Mouse (Mus musculus) midbrain, embryonic 13.5 days (tissue): Measurements from ENCODE around the gene Tgfb3. TPM values are rescaled to one million over a fixed set of nuclear protein-coding genes. Genes with fewer than 3 reads are reported as not detected.

Experiments
- ATAC-seq: fragments of 200-750 bp; cut with Nextera tagmentation; 2 replicates; pipeline ENCODE4 v1.8.0; 2017; ENCODE audit warnings: mild to moderate bottlenecking, moderate TSS enrichment, moderate library complexity
- H3K27ac ChIP-seq: fragments of 300-500 bp; sonication (generic); 2 replicates; pipeline ENCODE4 v1.5.1; 2015; ENCODE audit warnings: inconsistent platforms, mild to moderate bottlenecking, moderate library complexity
- H3K27me3 ChIP-seq: fragments of 300-500 bp; sonication (generic); 2 replicates; pipeline ENCODE4 v1.6.1; 2015; ENCODE audit warnings: mild to moderate bottlenecking, inconsistent platforms
- H3K36me3 ChIP-seq: fragments of 300-500 bp; sonication (generic); 2 replicates; pipeline ENCODE4 v1.6.1; 2015; ENCODE audit warnings: mild to moderate bottlenecking, inconsistent platforms
- H3K4me1 ChIP-seq: fragments of 300-500 bp; sonication (generic); replicated peaks from 2 replicates; pipeline ENCODE4 v1.6.1; 2015; ENCODE audit warnings: inconsistent platforms
- H3K4me2 ChIP-seq: fragments of 300-500 bp; sonication (generic); replicated peaks from 2 replicates; pipeline ENCODE4 v1.6.1; 2015; ENCODE audit warnings: moderate library complexity, mild to moderate bottlenecking, inconsistent platforms
- H3K4me3 ChIP-seq: fragments of 300-500 bp; sonication (generic); replicated peaks from 2 replicates; pipeline ENCODE4 v1.5.1; 2015; ENCODE audit warnings: mild to moderate bottlenecking, inconsistent platforms
- H3K9ac ChIP-seq: fragments of 300-500 bp; sonication (generic); replicated peaks from 2 replicates; pipeline ENCODE4 v1.6.1; 2015; ENCODE audit warnings: mild to moderate bottlenecking, inconsistent platforms
- H3K9me3 ChIP-seq: fragments of 300-500 bp; sonication (generic); 2 replicates; pipeline ENCODE4 v1.6.1; 2016; ENCODE audit warnings: mild to moderate bottlenecking, inconsistent platforms
- whole genome bisulfite sequencing: fragments of 180-500 bp; shearing (Covaris S2); methylation state at CpG from one replicate; pipeline ENCODE4 v1.1.7; 2015; 5-methylcytosine and 5-hydroxymethylcytosine counted together
- polyA plus RNA-seq: library from polyadenylated mRNA; unstranded; fragments of >200 nt; fragmentation: Nextera tagmentation; extraction: Ambion mirVana; gene quantifications from 2 replicates; pipeline ENCODE4 v1.2.1, GENCODE M21; 2015

The Tgfb3 gene
- polyA plus RNA-seq, 1 experiment from 2014 or later, result 3.4 TPM

GRCm38 (mm10) chr12:86102686-86103085 lies 23.8 kb upstream of the Tgfb3 start:
- Histone ChIP-seq H3K4me1 (peaks cover 23% of the 10 kb centered on the region), H3K4me3 (no peak overlapping the region), H3K4me2 (no peak overlapping the region), H3K9me3 (no peaks in the 10 kb centered on the region), H3K9ac (no peak overlapping the region; the same call in 1 of the 2 replicates), H3K27ac (peak overlapping the region; percentile 30; the same call in 1 of the 2 replicates), H3K36me3 (peaks cover 10% of the 10 kb centered on the region; the same call in 1 of the 2 replicates), H3K27me3 (no peaks in the 10 kb centered on the region)
- no peak for ATAC-seq
- WGBS, result 72% methylated on average over 8 of the region's 8 CpGs

GRCm38 (mm10) chr12:86100711-86101110 lies 21.9 kb upstream of the Tgfb3 start:
- ATAC-seq, result no peak
- Histone ChIP-seq H3K9ac (no peak overlapping the region), H3K9me3 (no peaks in the 10 kb centered on the region), H3K4me1 (peaks cover 23% of the 10 kb centered on the region), H3K27me3 (no peaks in the 10 kb centered on the region), H3K4me2 (no peak overlapping the region), H3K4me3 (no peak overlapping the region), H3K27ac (no peak overlapping the region), H3K36me3 (peaks cover 9% of the 10 kb centered on the region)
- 89% methylated on average over 3 of the region's 3 CpGs for WGBS

GRCm38 (mm10) chr12:86097781-86098180 lies 18.9 kb upstream of the Tgfb3 start:
- ATAC-seq, result no peak
- no peak overlapping the region for H3K4me2 ChIP-seq
- H3K9me3 ChIP-seq, result no peaks in the 10 kb centered on the region
- peaks cover 4% of the 10 kb centered on the region for H3K4me1 ChIP-seq
- H3K9ac ChIP-seq, result no peak overlapping the region
- no peaks in the 10 kb centered on the region for H3K27me3 ChIP-seq
- peaks cover 9% of the 10 kb centered on the region for H3K36me3 ChIP-seq
- no peak overlapping the region for H3K27ac ChIP-seq
- WGBS, result 56% methylated on average over 11 of the region's 11 CpGs
- no peak overlapping the region for H3K4me3 ChIP-seq

GRCm38 (mm10) chr12:86095806-86096205 lies 17.0 kb upstream of the Tgfb3 start:
- Histone ChIP-seq H3K9me3 (no peaks in the 10 kb centered on the region), H3K4me2 (no peak overlapping the region), H3K9ac (no peak overlapping the region), H3K4me1 (peaks cover 11% of the 10 kb centered on the region), H3K4me3 (no peak overlapping the region), H3K36me3 (peaks cover 9% of the 10 kb centered on the region), H3K27ac (no peak overlapping the region), H3K27me3 (no peaks in the 10 kb centered on the region)
- 88% methylated on average over 4 of the region's 4 CpGs for WGBS
- ATAC-seq, result no peak

- WGBS, result 92% methylated on average over 4 of the region's 4 CpGs
- Histone ChIP-seq H3K27me3 (no peaks in the 10 kb centered on the region), H3K27ac (no peak overlapping the region), H3K36me3 (peaks cover 5% of the 10 kb centered on the region), H3K9me3 (no peaks in the 10 kb centered on the region), H3K4me3 (no peak overlapping the region), H3K4me1 (peaks cover 11% of the 10 kb centered on the region), H3K4me2 (no peak overlapping the region), H3K9ac (no peak overlapping the region)
- no peak for ATAC-seq
These were observed 15.2 kb upstream of the Tgfb3 start for GRCm38 (mm10) chr12:86094075-86094474.

- Histone ChIP-seq H3K27me3 (no peaks in the 10 kb centered on the region), H3K9me3 (no peaks in the 10 kb centered on the region), H3K9ac (no peak overlapping the region), H3K4me3 (no peak overlapping the region), H3K36me3 (peaks cover 11% of the 10 kb centered on the region), H3K4me2 (0 out of 2 replicates have a peak overlapping the region, but pooled peaks have one; percentile 1), H3K4me1 (peaks cover 11% of the 10 kb centered on the region), H3K27ac (no peak overlapping the region)
- 29% methylated on average over 18 of the region's 18 CpGs for WGBS
- ATAC-seq, result no peak
These were observed 12.8 kb upstream of the Tgfb3 start for GRCm38 (mm10) chr12:86091601-86092132.

- Histone ChIP-seq H3K4me2 (no peak overlapping the region), H3K27ac (no peak overlapping the region), H3K9me3 (no peaks in the 10 kb centered on the region), H3K4me3 (no peak overlapping the region), H3K4me1 (peaks cover 11% of the 10 kb centered on the region), H3K36me3 (peaks cover 20% of the 10 kb centered on the region), H3K27me3 (no peaks in the 10 kb centered on the region), H3K9ac (no peak overlapping the region)
- WGBS, result 70% methylated on average over 4 of the region's 4 CpGs
- ATAC-seq, result no peak
These were observed 11.9 kb upstream of the Tgfb3 start for GRCm38 (mm10) chr12:86090764-86091163.

- Histone ChIP-seq H3K9ac (no peak overlapping the region), H3K4me2 (no peak overlapping the region), H3K4me1 (peaks cover 20% of the 10 kb centered on the region), H3K4me3 (no peak overlapping the region), H3K36me3 (peaks cover 26% of the 10 kb centered on the region), H3K9me3 (no peaks in the 10 kb centered on the region), H3K27me3 (no peaks in the 10 kb centered on the region), H3K27ac (no peak overlapping the region)
- ATAC-seq, result no peak
- WGBS, result 78% methylated on average over 7 of the region's 7 CpGs
These were observed 9.2 kb upstream of the Tgfb3 start for GRCm38 (mm10) chr12:86088042-86088441.

GRCm38 (mm10) chr12:86086550-86086949 lies 7.7 kb upstream of the Tgfb3 start:
- H3K27ac ChIP-seq, result no peak overlapping the region
- peaks cover 17% of the 10 kb centered on the region for H3K4me1 ChIP-seq
- no peaks in the 10 kb centered on the region for H3K9me3 ChIP-seq
- no peak overlapping the region for H3K4me2 ChIP-seq
- H3K4me3 ChIP-seq, result no peak overlapping the region
- no peak for ATAC-seq
- 76% methylated on average over 8 of the region's 8 CpGs for WGBS
- H3K36me3 ChIP-seq, result peaks cover 26% of the 10 kb centered on the region
- H3K27me3 ChIP-seq, result 0 out of 2 replicates have a peak, but pooled peaks cover 2% of the 10 kb centered on the region
- H3K9ac ChIP-seq, result no peak overlapping the region

GRCm38 (mm10) chr12:86085873-86086272 lies 7.0 kb upstream of the Tgfb3 start:
- no peaks in the 10 kb centered on the region for H3K9me3 ChIP-seq
- WGBS, result 91% methylated on average over 7 of the region's 7 CpGs
- H3K4me2 ChIP-seq, result no peak overlapping the region
- peaks cover 11% of the 10 kb centered on the region for H3K4me1 ChIP-seq
- H3K9ac ChIP-seq, result no peak overlapping the region
- no peak for ATAC-seq
- peaks cover 7% of the 10 kb centered on the region; the same call in 1 of the 2 replicates for H3K27me3 ChIP-seq
- H3K4me3 ChIP-seq, result no peak overlapping the region
- H3K36me3 ChIP-seq, result peaks cover 26% of the 10 kb centered on the region
- H3K27ac ChIP-seq, result no peak overlapping the region

- Histone ChIP-seq H3K36me3 (peaks cover 19% of the 10 kb centered on the region), H3K27me3 (peaks cover 15% of the 10 kb centered on the region), H3K4me3 (peak within 1 kb of the TSS; percentile 60), H3K4me1 (peaks cover 23% of the 10 kb centered on the region), H3K27ac (peak within 1 kb of the TSS; percentile 32; the same call in 1 of the 2 replicates), H3K9me3 (no peaks in the 10 kb centered on the region), H3K4me2 (peak within 1 kb of the TSS; percentile 69), H3K9ac (peak within 1 kb of the TSS; percentile 59)
- WGBS, result under 1% methylated on average over 35 of the region's 35 CpGs
- peak; percentile 74 for ATAC-seq
These were observed 3.7 kb upstream of the Tgfb3 start, which contains the start of gene Ift43 for GRCm38 (mm10) chr12:86082481-86083012. Gene Ift43, plus strand, starts transcription at chr12:86082541.

- under 1% methylated on average over 31 of the region's 31 CpGs for WGBS
These were observed 394 bp upstream of the Tgfb3 start for GRCm38 (mm10) chr12:86079202-86079667.

More at GRCm38 (mm10) chr12:86079202-86079667, 394 bp upstream of the Tgfb3 start:
- peak; percentile 80 for ATAC-seq
- Histone ChIP-seq H3K27me3 (peaks cover 36% of the 10 kb centered on the region), H3K36me3 (no peaks in the 10 kb centered on the region), H3K4me3 (peak overlapping the region; percentile 51), H3K4me2 (peak overlapping the region; percentile 90), H3K27ac (peak overlapping the region; percentile 67), H3K4me1 (peaks cover 41% of the 10 kb centered on the region), H3K9ac (peak overlapping the region; percentile 68), H3K9me3 (no peaks in the 10 kb centered on the region)
